Mouse (Mus musculus): ENCODE data around the gene Mylk4. TPM values are rescaled to one million over a fixed set of nuclear protein-coding genes. Genes with fewer than 3 reads are reported as not detected.

Mylk4 gene
- polyA plus RNA-seq, 1 experiment from 2014 or later = 0.10 TPM

DNA sequence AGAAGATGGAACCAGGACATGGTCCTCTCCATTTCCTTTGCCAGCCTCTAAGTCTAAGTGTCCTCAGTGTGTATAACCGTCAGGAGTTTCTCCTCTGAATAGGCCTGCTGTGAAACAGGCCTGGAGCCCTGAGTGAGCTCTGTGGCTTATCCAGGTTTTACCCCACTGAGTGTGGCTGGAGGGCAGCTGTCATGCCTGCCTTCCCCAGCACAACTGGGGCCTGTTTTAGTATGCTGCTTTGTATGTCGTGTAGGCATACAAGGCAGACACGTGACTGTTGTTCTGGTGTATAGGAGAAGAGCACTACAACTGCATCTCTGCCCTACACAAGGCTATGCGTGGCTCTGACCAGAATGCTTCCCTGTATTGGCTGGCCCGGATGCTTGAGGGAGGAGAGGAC is 36.2 kb upstream of the Mylk4 start:
- peaks cover 65% of the 10 kb centered on the region for H3K36me3 ChIP-seq
- H3K27me3 ChIP-seq = no peaks in the 10 kb centered on the region
- H3K4me3 ChIP-seq = no peak overlapping the region
- H3K4me1 ChIP-seq = no peaks in the 10 kb centered on the region
- no peak overlapping the region for H3K4me2 ChIP-seq
- no peaks in the 10 kb centered on the region for H3K9me3 ChIP-seq
- no peak overlapping the region for H3K9ac ChIP-seq
- no peak overlapping the region for H3K27ac ChIP-seq
- ATAC-seq (ENCODE audit: borderline replicate concordance, extremely low read depth, low FRiP score, low TSS enrichment) = no peak
- WGBS = 89% methylated on average over 5 of the region's 5 CpGs

DNA sequence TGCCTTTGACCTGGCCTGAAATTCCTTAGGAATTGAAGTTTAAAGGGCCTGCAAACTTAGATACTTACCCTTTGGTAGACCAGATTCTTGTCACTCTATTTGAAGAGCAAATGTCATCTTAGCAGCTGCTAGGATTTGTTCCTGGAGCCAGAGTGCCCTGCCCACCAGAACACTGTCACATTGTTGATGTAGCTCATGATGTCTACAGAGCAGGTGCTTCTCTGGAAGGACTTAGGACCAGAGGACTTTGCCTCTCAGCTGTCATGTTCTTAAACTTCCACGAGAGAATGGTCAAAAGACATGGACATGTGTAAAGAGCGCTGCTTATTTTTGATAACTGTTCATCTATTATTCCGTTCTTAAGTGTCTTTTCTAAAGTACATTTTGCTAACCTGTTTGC is 35.5 kb upstream of the Mylk4 start:
- no peak overlapping the region for H3K4me3 ChIP-seq
- H3K9ac ChIP-seq = no peak overlapping the region
- ATAC-seq (ENCODE audit: borderline replicate concordance, extremely low read depth, low FRiP score, low TSS enrichment) = no peak
- H3K36me3 ChIP-seq = peaks cover 67% of the 10 kb centered on the region
- H3K9me3 ChIP-seq = no peaks in the 10 kb centered on the region
- no peak overlapping the region for H3K4me2 ChIP-seq
- H3K27me3 ChIP-seq = no peaks in the 10 kb centered on the region
- no peak overlapping the region for H3K27ac ChIP-seq
- 95% methylated on average over 3 of the region's 3 CpGs for WGBS
- H3K4me1 ChIP-seq = no peaks in the 10 kb centered on the region

DNA sequence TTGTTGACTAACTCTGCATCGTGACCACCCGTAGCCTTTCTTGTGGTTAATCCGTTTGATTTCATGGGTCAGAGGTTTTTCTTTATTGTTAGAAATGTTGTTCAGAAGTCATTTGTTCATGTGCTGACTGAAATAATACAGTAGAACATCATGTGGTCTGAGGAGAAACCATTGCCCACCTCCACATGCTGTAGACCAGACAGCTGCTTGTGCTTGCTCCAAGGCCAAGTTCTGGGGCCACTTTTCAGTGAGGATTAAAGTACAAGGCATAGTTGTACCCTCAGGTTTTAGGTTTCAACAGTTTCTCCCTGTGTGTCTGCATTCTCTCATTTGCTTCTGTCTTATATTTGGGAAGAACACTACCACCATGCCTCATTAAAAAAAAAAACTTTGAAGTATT is 23.9 kb upstream of the Mylk4 start:
- 88% methylated on average over 3 of the region's 3 CpGs for WGBS
- Histone ChIP-seq H3K9me3 (no peaks in the 10 kb centered on the region), H3K4me1 (peaks cover 16% of the 10 kb centered on the region), H3K4me3 (no peak overlapping the region), H3K27ac (no peak overlapping the region), H3K4me2 (no peak overlapping the region), H3K27me3 (no peaks in the 10 kb centered on the region), H3K36me3 (peaks cover 33% of the 10 kb centered on the region), H3K9ac (no peak overlapping the region)
- ATAC-seq (ENCODE audit: borderline replicate concordance, extremely low read depth, low FRiP score, low TSS enrichment) = no peak

DNA sequence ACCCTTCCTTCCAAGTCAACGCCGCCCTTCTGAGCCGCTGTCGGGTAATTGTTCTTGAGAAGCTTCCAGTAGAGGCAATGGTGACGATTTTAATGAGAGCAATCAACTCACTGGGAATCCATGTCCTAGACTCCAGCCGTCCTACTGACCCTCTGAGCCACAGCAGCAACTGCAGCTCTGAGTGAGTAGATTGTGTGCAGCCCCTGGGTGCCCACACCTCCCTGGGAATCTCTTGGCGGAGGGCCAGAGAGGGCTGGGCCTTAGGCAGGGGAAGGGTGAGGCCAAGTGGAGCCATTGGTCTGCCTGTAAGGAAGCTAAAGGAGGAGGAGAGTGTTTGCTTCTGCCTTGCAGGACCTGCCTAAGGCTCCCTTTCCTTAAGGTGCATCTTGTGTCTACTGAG is 23.1 kb upstream of the Mylk4 start:
- Histone ChIP-seq H3K9ac (no peak overlapping the region), H3K27ac (no peak overlapping the region), H3K9me3 (no peaks in the 10 kb centered on the region), H3K4me1 (peaks cover 16% of the 10 kb centered on the region), H3K4me3 (no peak overlapping the region), H3K27me3 (no peaks in the 10 kb centered on the region), H3K4me2 (no peak overlapping the region), H3K36me3 (peaks cover 30% of the 10 kb centered on the region)
- 82% methylated on average over 7 of the region's 7 CpGs for WGBS
- ATAC-seq (ENCODE audit: borderline replicate concordance, extremely low read depth, low FRiP score, low TSS enrichment) = no peak

DNA sequence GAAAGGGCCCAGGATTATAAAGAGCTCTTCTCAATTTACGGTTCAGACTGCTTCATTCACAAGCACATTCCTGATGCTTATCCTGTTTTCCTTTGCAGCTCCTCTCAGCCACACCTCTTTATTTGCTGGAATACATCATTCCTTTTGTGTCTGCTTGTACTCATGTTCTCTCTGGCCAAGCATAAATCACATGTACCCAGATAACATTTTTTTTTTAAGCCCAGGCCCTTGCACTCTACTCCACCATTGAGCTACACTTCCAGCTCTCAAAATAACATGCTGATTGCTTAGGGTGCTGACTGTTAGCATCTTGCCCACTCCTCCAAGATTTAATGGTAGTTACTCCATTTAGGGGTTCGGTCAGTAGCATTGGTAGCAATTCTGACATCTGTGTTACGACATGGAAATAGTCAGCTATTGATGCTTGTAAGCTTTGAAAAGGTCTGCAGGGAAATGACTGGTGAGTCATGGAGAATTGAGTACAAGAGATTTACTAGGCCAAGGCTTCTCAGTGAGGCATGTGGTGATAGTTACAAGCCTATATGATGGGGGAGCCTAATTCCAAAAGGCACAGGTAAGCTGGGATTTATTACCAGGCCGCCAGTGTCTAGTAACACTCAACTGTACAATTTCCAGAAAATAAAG is 20.1 kb upstream of the Mylk4 start:
- H3K36me3 ChIP-seq = peaks cover 18% of the 10 kb centered on the region
- H3K27me3 ChIP-seq = no peaks in the 10 kb centered on the region
- H3K9me3 ChIP-seq = no peaks in the 10 kb centered on the region
- H3K9ac ChIP-seq = peak overlapping the region; percentile 79; the same call in 1 of the 2 replicates
- H3K4me1 ChIP-seq = peaks cover 21% of the 10 kb centered on the region
- WGBS = 73% methylated on average over 4 of the region's 4 CpGs
- H3K4me3 ChIP-seq = peak overlapping the region; percentile 83
- ATAC-seq (ENCODE audit: borderline replicate concordance, extremely low read depth, low FRiP score, low TSS enrichment) = no peak
- peak overlapping the region; percentile 90 for H3K4me2 ChIP-seq
- no peak overlapping the region for H3K27ac ChIP-seq

DNA sequence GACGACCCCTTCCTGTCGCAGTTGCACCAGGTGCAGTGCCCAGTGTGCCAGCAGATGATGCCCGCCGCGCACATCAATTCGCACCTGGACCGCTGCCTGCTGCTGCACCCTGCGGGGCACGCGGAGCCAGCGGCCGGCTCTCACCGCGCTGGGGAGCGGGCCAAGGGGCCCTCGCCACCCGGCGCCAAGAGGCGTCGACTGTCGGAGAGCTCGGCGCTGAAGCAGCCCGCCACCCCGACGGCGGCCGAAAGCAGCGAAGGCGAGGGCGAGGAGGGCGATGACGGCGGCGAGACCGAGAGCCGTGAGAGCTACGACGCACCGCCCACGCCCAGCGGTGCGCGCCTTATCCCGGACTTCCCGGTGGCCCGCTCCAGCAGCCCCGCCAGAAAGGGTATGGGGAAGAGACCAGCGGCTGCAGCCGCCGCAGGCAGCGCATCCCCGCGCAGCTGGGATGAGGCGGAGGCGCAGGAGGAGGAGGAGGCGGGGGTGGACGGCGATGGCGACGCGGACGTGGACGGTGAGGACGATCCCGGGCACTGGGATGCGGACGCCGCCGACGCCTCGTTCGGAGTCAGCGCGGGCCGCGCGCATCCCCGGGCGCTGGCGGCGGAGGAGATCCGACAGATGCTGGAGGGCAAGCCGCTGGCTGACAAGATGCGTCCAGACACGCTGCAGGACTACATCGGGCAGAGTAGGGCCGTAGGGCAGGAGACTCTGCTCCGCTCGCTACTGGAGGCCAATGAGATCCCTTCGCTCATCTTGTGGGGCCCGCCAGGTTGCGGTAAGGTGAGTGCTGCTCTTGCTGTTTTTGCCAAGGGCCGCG is 18.7 kb upstream of the Mylk4 start, which contains the start of gene D930007J09Rik:
Gene D930007J09Rik (minus strand): TSS at position 591 of the 823 bp plus-strand sequence.
- H3K9ac ChIP-seq = peak within 1 kb of the TSS; percentile 79
- H3K4me2 ChIP-seq = peak within 1 kb of the TSS; percentile 90
- H3K36me3 ChIP-seq = peaks cover 12% of the 10 kb centered on the region
- H3K9me3 ChIP-seq = no peaks in the 10 kb centered on the region
- WGBS = under 1% methylated on average over 95 of the region's 95 CpGs
- H3K27me3 ChIP-seq = no peaks in the 10 kb centered on the region
- H3K4me1 ChIP-seq = peaks cover 21% of the 10 kb centered on the region
- H3K27ac ChIP-seq = peak within 1 kb of the TSS; percentile 49
- peak within 1 kb of the TSS; percentile 83 for H3K4me3 ChIP-seq
- peak; percentile 63 for ATAC-seq (ENCODE audit: borderline replicate concordance, extremely low read depth, low FRiP score, low TSS enrichment)

DNA sequence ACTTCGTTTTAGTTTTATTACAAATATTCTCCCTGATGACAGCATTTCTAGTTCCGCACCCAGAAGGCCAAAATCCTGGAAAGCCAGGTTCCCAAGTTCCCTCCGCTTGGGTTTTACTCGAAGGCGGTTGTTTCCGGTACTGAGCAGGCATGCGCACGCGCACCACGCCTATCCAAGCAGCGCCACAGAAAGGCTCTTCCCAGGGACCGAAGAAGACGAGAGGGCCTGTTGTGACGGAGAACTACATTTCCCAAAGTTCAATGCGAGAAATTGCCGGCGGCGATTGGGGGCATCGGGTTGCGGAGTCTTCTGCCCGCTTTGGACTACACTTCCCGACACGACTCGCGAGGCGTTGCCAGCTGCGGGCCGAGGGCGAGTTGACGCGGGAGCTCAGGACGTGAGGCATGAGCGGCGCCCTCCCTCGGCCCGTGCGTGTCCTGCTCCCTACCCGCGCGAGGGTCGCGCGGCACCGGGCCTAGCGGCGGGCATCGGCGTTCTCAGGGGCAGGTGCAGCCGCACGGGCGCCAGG is 18.0 kb upstream of the Mylk4 start, which contains the start of gene Wrnip1:
Gene Wrnip1 (plus strand): TSS at position 346 of the 529 bp plus-strand sequence.
- H3K4me2 ChIP-seq = peak within 1 kb of the TSS; percentile 90
- H3K4me1 ChIP-seq = peaks cover 21% of the 10 kb centered on the region
- no peaks in the 10 kb centered on the region for H3K9me3 ChIP-seq
- H3K4me3 ChIP-seq = peak within 1 kb of the TSS; percentile 83
- H3K27me3 ChIP-seq = no peaks in the 10 kb centered on the region
- H3K36me3 ChIP-seq = peaks cover 8% of the 10 kb centered on the region
- ATAC-seq (ENCODE audit: borderline replicate concordance, extremely low read depth, low FRiP score, low TSS enrichment) = peak; percentile 97
- H3K9ac ChIP-seq = peak within 1 kb of the TSS; percentile 79
- under 1% methylated on average over 43 of the region's 51 CpGs for WGBS
- H3K27ac ChIP-seq = peak within 1 kb of the TSS; percentile 49

DNA sequence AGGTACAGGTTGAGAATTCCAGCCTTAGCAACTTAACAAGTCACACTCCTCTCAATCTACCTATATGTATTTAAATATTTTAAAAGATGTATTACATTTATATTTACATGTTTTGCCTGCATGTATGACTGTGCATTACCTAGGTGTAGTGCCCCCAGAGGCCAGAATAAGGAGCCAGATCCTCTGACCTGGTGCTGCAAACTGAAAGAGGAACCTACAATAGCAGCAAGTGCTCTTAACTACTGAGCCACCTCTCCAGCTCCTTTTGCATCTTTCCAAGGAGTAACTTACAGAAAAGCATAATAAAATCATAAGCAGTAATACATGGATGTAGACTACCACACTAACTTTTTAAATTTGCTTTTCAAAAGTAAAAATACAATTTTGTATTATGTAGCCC is 17.1 kb upstream of the Mylk4 start:
- Histone ChIP-seq H3K36me3 (no peaks in the 10 kb centered on the region), H3K4me3 (peak overlapping the region; percentile 83; the same call in 1 of the 2 replicates), H3K4me1 (peaks cover 21% of the 10 kb centered on the region), H3K4me2 (peak overlapping the region; percentile 90), H3K9ac (no peak overlapping the region), H3K27me3 (no peaks in the 10 kb centered on the region), H3K27ac (no peak overlapping the region), H3K9me3 (no peaks in the 10 kb centered on the region)
- ATAC-seq (ENCODE audit: borderline replicate concordance, extremely low read depth, low FRiP score, low TSS enrichment) = no peak

DNA sequence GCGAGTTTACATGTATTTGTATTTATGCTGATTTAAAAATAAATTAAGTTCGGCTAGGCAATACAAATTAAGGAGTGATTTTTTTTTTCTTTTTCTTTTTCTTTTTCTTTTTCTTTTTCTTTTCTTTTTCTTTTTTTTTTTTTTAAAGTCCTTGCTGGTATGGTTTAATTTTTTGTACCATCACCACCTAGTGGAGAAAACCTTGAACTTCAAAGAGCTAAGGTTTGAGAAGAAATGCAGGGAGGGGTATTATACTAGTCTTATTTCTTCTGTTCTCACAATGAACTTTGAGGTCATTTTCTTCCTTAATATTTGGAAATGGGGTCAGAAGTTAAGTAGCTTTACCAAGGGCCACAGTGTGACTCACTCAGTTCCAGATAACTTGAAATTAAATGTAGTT is 15.4 kb upstream of the Mylk4 start:
- ATAC-seq (ENCODE audit: borderline replicate concordance, extremely low read depth, low FRiP score, low TSS enrichment) = no peak

DNA sequence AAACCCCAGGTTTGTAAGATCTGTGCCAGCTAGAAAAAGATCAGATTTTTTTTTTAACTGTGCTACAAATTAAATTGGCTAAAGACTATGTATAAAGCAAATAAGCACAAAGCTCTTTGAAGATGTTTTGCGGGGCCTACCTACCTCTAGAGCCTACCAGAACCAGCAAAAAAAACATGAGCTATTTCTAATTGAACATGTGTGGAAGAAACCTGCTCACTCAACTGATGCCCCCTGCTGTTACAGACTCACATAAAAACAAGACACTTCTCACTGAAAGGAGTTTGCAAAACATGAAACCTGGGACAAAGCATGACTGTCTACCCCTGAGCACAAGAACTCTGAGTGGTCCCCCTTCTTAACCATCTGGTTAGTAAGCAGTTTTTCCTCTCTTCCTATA is 13.3 kb upstream of the Mylk4 start:
- no peaks in the 10 kb centered on the region for H3K27me3 ChIP-seq
- H3K9me3 ChIP-seq = no peaks in the 10 kb centered on the region
- 87% methylated on average over 1 of the region's 1 CpGs for WGBS
- no peak overlapping the region for H3K9ac ChIP-seq
- no peaks in the 10 kb centered on the region for H3K36me3 ChIP-seq
- no peak overlapping the region for H3K4me3 ChIP-seq
- no peak overlapping the region for H3K27ac ChIP-seq
- peaks cover 5% of the 10 kb centered on the region for H3K4me1 ChIP-seq
- H3K4me2 ChIP-seq = no peak overlapping the region
- no peak for ATAC-seq (ENCODE audit: borderline replicate concordance, extremely low read depth, low FRiP score, low TSS enrichment)

More for the DNA sequence above, 15.4 kb upstream of the Mylk4 start:
- Histone ChIP-seq H3K4me2 (no peak overlapping the region), H3K27ac (no peak overlapping the region), H3K27me3 (no peaks in the 10 kb centered on the region), H3K4me3 (no peak overlapping the region), H3K36me3 (no peaks in the 10 kb centered on the region), H3K9me3 (no peaks in the 10 kb centered on the region), H3K9ac (no peak overlapping the region), H3K4me1 (peaks cover 18% of the 10 kb centered on the region)
- WGBS = 41% methylated on average over 2 of the region's 2 CpGs

DNA sequence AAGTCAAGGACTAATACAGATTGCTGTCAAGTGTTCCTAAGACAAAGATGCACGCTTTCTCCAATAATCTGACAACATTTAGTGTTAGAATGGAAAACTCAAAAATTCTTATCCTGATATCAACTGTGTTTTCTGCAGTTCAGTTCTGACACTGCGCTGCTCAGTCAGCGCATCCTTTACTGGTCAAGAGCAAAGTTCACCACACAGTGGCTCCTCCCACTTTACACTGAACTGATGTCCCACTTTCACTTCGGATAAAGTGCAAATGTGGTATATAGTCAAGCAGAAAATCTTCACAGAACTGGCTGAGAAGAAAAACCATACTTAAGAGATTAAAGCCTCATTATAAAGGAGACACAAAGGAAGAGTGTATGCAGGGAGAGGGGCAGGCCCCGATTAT is 11.4 kb upstream of the Mylk4 start:
- no peaks in the 10 kb centered on the region for H3K4me1 ChIP-seq
- 82% methylated on average over 5 of the region's 5 CpGs for WGBS
- H3K4me3 ChIP-seq = no peak overlapping the region
- no peaks in the 10 kb centered on the region for H3K27me3 ChIP-seq
- H3K9me3 ChIP-seq = no peaks in the 10 kb centered on the region
- no peak overlapping the region for H3K27ac ChIP-seq
- no peak overlapping the region for H3K9ac ChIP-seq
- H3K36me3 ChIP-seq = no peaks in the 10 kb centered on the region
- no peak overlapping the region for H3K4me2 ChIP-seq
- ATAC-seq (ENCODE audit: borderline replicate concordance, extremely low read depth, low FRiP score, low TSS enrichment) = no peak

DNA sequence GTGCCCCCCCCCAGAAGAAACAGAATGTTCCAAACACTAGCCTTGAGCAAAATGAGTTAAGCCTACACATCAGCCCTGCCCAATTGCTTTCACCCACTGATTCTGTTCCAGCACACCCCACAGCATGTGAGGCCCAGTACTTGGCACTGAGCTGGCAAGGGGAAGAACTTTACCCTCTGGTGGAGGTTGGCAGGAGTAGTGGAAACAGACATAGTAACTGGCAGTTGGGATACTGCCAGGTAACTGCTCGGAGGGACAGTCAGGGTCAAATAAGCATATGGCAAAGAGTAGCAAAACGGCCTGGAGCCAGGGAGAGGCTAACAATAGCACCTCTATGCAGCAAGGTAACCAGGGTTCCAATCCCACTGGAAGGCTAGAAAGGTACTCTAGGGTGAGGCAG is 10.9 kb upstream of the Mylk4 start:
- Histone ChIP-seq H3K27me3 (no peaks in the 10 kb centered on the region), H3K4me1 (no peaks in the 10 kb centered on the region), H3K4me2 (no peak overlapping the region), H3K9me3 (no peaks in the 10 kb centered on the region), H3K36me3 (no peaks in the 10 kb centered on the region), H3K4me3 (no peak overlapping the region), H3K27ac (no peak overlapping the region), H3K9ac (no peak overlapping the region)
- 46% methylated on average over 2 of the region's 2 CpGs for WGBS
- ATAC-seq (ENCODE audit: borderline replicate concordance, extremely low read depth, low FRiP score, low TSS enrichment) = no peak
